Mouse (Mus musculus): ENCODE results near the gene Gemin5. TPM values are rescaled to one million over a fixed set of nuclear protein-coding genes. Genes with fewer than 3 reads are reported as not detected.
A peak's percentile ranks its signal among the peaks of the same experiment; 100 is the strongest.

The Gemin5 gene
- total and polyA plus RNA-seq, 2 experiments from 2014 or later = 9.1 to 18.4 TPM

- Histone ChIP-seq H3K4me1 (ENCODE audit: insufficient read depth) (no peaks in the 10 kb centered on the region), H3K4me2 (ENCODE audit: low read depth) (no peak overlapping the region), H3K4me3 (ENCODE audit: low read depth, low read length) (no peak overlapping the region), H3K27ac (ENCODE audit: low read depth, low read length) (no peak overlapping the region), H3K36me3 (ENCODE audit: insufficient read depth) (peaks cover 79% of the 10 kb centered on the region), H3K27me3 (ENCODE audit: insufficient read depth, low read length) (no peaks in the 10 kb centered on the region), H3K9me3 (ENCODE audit: low read length) (no peaks in the 10 kb centered on the region), H3K9ac (no peak overlapping the region)
- peak; percentile 50 for DNase-seq
- peak; percentile 74 for ATAC-seq
- no peak for TF ChIP-seq CTCF (IDR thresholded peaks at IDR 0.05; ENCODE audit: low read depth)
- 80% methylated on average over 9 of the region's 9 CpGs for WGBS
Measured at GRCm38 (mm10) chr11:58143704-58144426, 24.5 kb downstream of the Gemin5 start.

GRCm38 (mm10) chr11:58139466-58139865 lies 28.9 kb downstream of the Gemin5 start:
- no peak overlapping the region for H3K4me2 ChIP-seq (ENCODE audit: low read depth)
- no peaks in the 10 kb centered on the region for H3K9me3 ChIP-seq (ENCODE audit: low read length)
- H3K27me3 ChIP-seq (ENCODE audit: insufficient read depth, low read length) = no peaks in the 10 kb centered on the region
- DNase-seq = no peak
- H3K4me3 ChIP-seq (ENCODE audit: low read depth, low read length) = no peak overlapping the region
- H3K4me1 ChIP-seq (ENCODE audit: insufficient read depth) = no peaks in the 10 kb centered on the region
- no peak for ATAC-seq
- 89% methylated on average over 3 of the region's 3 CpGs for WGBS
- no peak overlapping the region for H3K27ac ChIP-seq (ENCODE audit: low read depth, low read length)
- no peak overlapping the region for H3K9ac ChIP-seq
- H3K36me3 ChIP-seq (ENCODE audit: insufficient read depth) = peaks cover 68% of the 10 kb centered on the region
- no peak for TF ChIP-seq CTCF (IDR thresholded peaks at IDR 0.05; ENCODE audit: low read depth)

- Histone ChIP-seq H3K27me3 (ENCODE audit: insufficient read depth, low read length) (no peaks in the 10 kb centered on the region), H3K36me3 (ENCODE audit: insufficient read depth) (peaks cover 68% of the 10 kb centered on the region), H3K27ac (ENCODE audit: low read depth, low read length) (no peak overlapping the region), H3K4me3 (ENCODE audit: low read depth, low read length) (no peak overlapping the region), H3K4me1 (ENCODE audit: insufficient read depth) (no peaks in the 10 kb centered on the region), H3K4me2 (ENCODE audit: low read depth) (no peak overlapping the region), H3K9me3 (ENCODE audit: low read length) (no peaks in the 10 kb centered on the region), H3K9ac (no peak overlapping the region)
- TF ChIP-seq CTCF (IDR thresholded peaks at IDR 0.05; ENCODE audit: low read depth) = no peak
- ATAC-seq (no peak), DNase-seq (no peak)
- WGBS = 87% methylated on average over 11 of the region's 11 CpGs
Measured at GRCm38 (mm10) chr11:58138821-58139220, 29.5 kb downstream of the Gemin5 start.

GRCm38 (mm10) chr11:58136677-58137076 lies 31.7 kb downstream of the Gemin5 start:
- 89% methylated on average over 6 of the region's 6 CpGs for WGBS

GRCm38 (mm10) chr11:58135296-58135695 lies 33.0 kb downstream of the Gemin5 start:
- Histone ChIP-seq H3K27me3 (ENCODE audit: insufficient read depth, low read length) (no peaks in the 10 kb centered on the region), H3K4me3 (ENCODE audit: low read depth, low read length) (no peak overlapping the region), H3K36me3 (ENCODE audit: insufficient read depth) (peaks cover 74% of the 10 kb centered on the region), H3K9ac (no peak overlapping the region), H3K9me3 (ENCODE audit: low read length) (no peaks in the 10 kb centered on the region), H3K27ac (ENCODE audit: low read depth, low read length) (no peak overlapping the region), H3K4me2 (ENCODE audit: low read depth) (no peak overlapping the region), H3K4me1 (ENCODE audit: insufficient read depth) (no peaks in the 10 kb centered on the region)
- DNase-seq (no peak), ATAC-seq (no peak)
- TF ChIP-seq CTCF (IDR thresholded peaks at IDR 0.05; ENCODE audit: low read depth) = no peak

More at GRCm38 (mm10) chr11:58136677-58137076, 31.7 kb downstream of the Gemin5 start:
- Histone ChIP-seq H3K9ac (no peak overlapping the region), H3K36me3 (ENCODE audit: insufficient read depth) (peaks cover 75% of the 10 kb centered on the region), H3K4me2 (ENCODE audit: low read depth) (no peak overlapping the region), H3K27ac (ENCODE audit: low read depth, low read length) (no peak overlapping the region), H3K4me3 (ENCODE audit: low read depth, low read length) (no peak overlapping the region), H3K9me3 (ENCODE audit: low read length) (no peaks in the 10 kb centered on the region), H3K27me3 (ENCODE audit: insufficient read depth, low read length) (no peaks in the 10 kb centered on the region), H3K4me1 (ENCODE audit: insufficient read depth) (no peaks in the 10 kb centered on the region)
- no peak for TF ChIP-seq CTCF (IDR thresholded peaks at IDR 0.05; ENCODE audit: low read depth)
- ATAC-seq = no peak
- no peak for DNase-seq

- no peak for DNase-seq
- Histone ChIP-seq H3K4me2 (ENCODE audit: low read depth) (no peak overlapping the region), H3K9me3 (ENCODE audit: low read length) (no peaks in the 10 kb centered on the region), H3K9ac (no peak overlapping the region), H3K4me1 (ENCODE audit: insufficient read depth) (no peaks in the 10 kb centered on the region), H3K4me3 (ENCODE audit: low read depth, low read length) (no peak overlapping the region), H3K27ac (ENCODE audit: low read depth, low read length) (no peak overlapping the region), H3K27me3 (ENCODE audit: insufficient read depth, low read length) (no peaks in the 10 kb centered on the region), H3K36me3 (ENCODE audit: insufficient read depth) (peaks cover 76% of the 10 kb centered on the region)
- no peak for ATAC-seq
- TF ChIP-seq CTCF (IDR thresholded peaks at IDR 0.05; ENCODE audit: low read depth) = no peak
Measured at GRCm38 (mm10) chr11:58134869-58135268, 33.5 kb downstream of the Gemin5 start.

- Histone ChIP-seq H3K36me3 (ENCODE audit: insufficient read depth) (peaks cover 90% of the 10 kb centered on the region), H3K4me1 (ENCODE audit: insufficient read depth) (no peaks in the 10 kb centered on the region), H3K9ac (no peak overlapping the region), H3K4me2 (ENCODE audit: low read depth) (no peak overlapping the region), H3K9me3 (ENCODE audit: low read length) (no peaks in the 10 kb centered on the region), H3K27ac (ENCODE audit: low read depth, low read length) (no peak overlapping the region), H3K4me3 (ENCODE audit: low read depth, low read length) (no peak overlapping the region), H3K27me3 (ENCODE audit: insufficient read depth, low read length) (no peaks in the 10 kb centered on the region)
- no peak for TF ChIP-seq CTCF (IDR thresholded peaks at IDR 0.05; ENCODE audit: low read depth)
- DNase-seq = no peak
- ATAC-seq = no peak
- 95% methylated on average over 3 of the region's 3 CpGs for WGBS
Measured at GRCm38 (mm10) chr11:58132026-58132425, 36.3 kb downstream of the Gemin5 start.
